Mouse (Mus musculus): ENCODE data around the gene Usp46. TPM values are rescaled to one million over a fixed set of nuclear protein-coding genes. Genes with fewer than 3 reads are reported as not detected.

Gene Usp46
- polyA plus RNA-seq, 1 experiment from 2014 or later: 29.9 TPM

GRCm38 (mm10) chr5:74017488-74017887 lies 50.7 kb downstream of the Usp46 start:
- WGBS: 65% methylated on average over 5 of the region's 5 CpGs

GRCm38 (mm10) chr5:74011629-74012028 lies 56.6 kb downstream of the Usp46 start:
- Histone ChIP-seq H3K9ac (replicated peaks) (no peak overlapping the region), H3K27me3 (replicated peaks) (no peaks in the 10 kb centered on the region), H3K27ac (replicated peaks) (no peak overlapping the region), H3K4me2 (no peak overlapping the region), H3K9me3 (replicated peaks) (no peaks in the 10 kb centered on the region), H3K4me1 (no peaks in the 10 kb centered on the region), H3K4me3 (replicated peaks) (no peak overlapping the region), H3K36me3 (peaks cover 17% of the 10 kb centered on the region)
- no peak for ATAC-seq (ENCODE audit: low FRiP score)
- 85% methylated on average over 10 of the region's 10 CpGs for WGBS

More at GRCm38 (mm10) chr5:74017488-74017887, 50.7 kb downstream of the Usp46 start:
- H3K4me2 ChIP-seq: no peak overlapping the region
- H3K4me1 ChIP-seq: no peaks in the 10 kb centered on the region
- H3K27ac ChIP-seq (replicated peaks): no peak overlapping the region
- peaks cover 17% of the 10 kb centered on the region for H3K36me3 ChIP-seq
- no peak for ATAC-seq (ENCODE audit: low FRiP score)
- H3K27me3 ChIP-seq (replicated peaks): no peaks in the 10 kb centered on the region
- no peaks in the 10 kb centered on the region for H3K9me3 ChIP-seq (replicated peaks)
- H3K4me3 ChIP-seq (replicated peaks): no peak overlapping the region
- no peak overlapping the region for H3K9ac ChIP-seq (replicated peaks)

- Histone ChIP-seq H3K27me3 (replicated peaks) (no peaks in the 10 kb centered on the region), H3K27ac (replicated peaks) (no peak overlapping the region), H3K4me1 (no peaks in the 10 kb centered on the region), H3K9ac (replicated peaks) (no peak overlapping the region), H3K36me3 (peaks cover 11% of the 10 kb centered on the region), H3K9me3 (replicated peaks) (no peaks in the 10 kb centered on the region), H3K4me2 (no peak overlapping the region), H3K4me3 (replicated peaks) (no peak overlapping the region)
- ATAC-seq (ENCODE audit: low FRiP score): no peak
- WGBS: 85% methylated on average over 3 of the region's 3 CpGs
These were observed 60.6 kb downstream of the Usp46 start for GRCm38 (mm10) chr5:74007492-74008070.

- Histone ChIP-seq H3K36me3 (peaks cover 23% of the 10 kb centered on the region), H3K9ac (replicated peaks) (no peak overlapping the region), H3K9me3 (replicated peaks) (no peaks in the 10 kb centered on the region), H3K4me2 (no peak overlapping the region), H3K4me1 (no peaks in the 10 kb centered on the region), H3K4me3 (replicated peaks) (no peak overlapping the region), H3K27me3 (replicated peaks) (no peaks in the 10 kb centered on the region), H3K27ac (replicated peaks) (no peak overlapping the region)
- WGBS: 97% methylated on average over 2 of the region's 2 CpGs
- no peak for ATAC-seq (ENCODE audit: low FRiP score)
These were observed 62.3 kb downstream of the Usp46 start for GRCm38 (mm10) chr5:74005936-74006335.

- no peak for ATAC-seq (ENCODE audit: low FRiP score)
- Histone ChIP-seq H3K27me3 (replicated peaks) (no peaks in the 10 kb centered on the region), H3K4me3 (replicated peaks) (no peak overlapping the region), H3K9ac (replicated peaks) (no peak overlapping the region), H3K9me3 (replicated peaks) (no peaks in the 10 kb centered on the region), H3K4me2 (no peak overlapping the region), H3K27ac (replicated peaks) (no peak overlapping the region), H3K4me1 (no peaks in the 10 kb centered on the region), H3K36me3 (peaks cover 33% of the 10 kb centered on the region)
- 85% methylated on average over 9 of the region's 9 CpGs for WGBS
These were observed 66.5 kb downstream of the Usp46 start for GRCm38 (mm10) chr5:74001743-74002142.

- 95% methylated on average over 5 of the region's 5 CpGs for WGBS
- Histone ChIP-seq H3K4me2 (no peak overlapping the region), H3K9me3 (replicated peaks) (no peaks in the 10 kb centered on the region), H3K9ac (replicated peaks) (no peak overlapping the region), H3K36me3 (peaks cover 28% of the 10 kb centered on the region), H3K4me1 (no peaks in the 10 kb centered on the region), H3K27ac (replicated peaks) (no peak overlapping the region), H3K27me3 (replicated peaks) (no peaks in the 10 kb centered on the region), H3K4me3 (replicated peaks) (no peak overlapping the region)
- ATAC-seq (ENCODE audit: low FRiP score): no peak
These were observed 69.3 kb downstream of the Usp46 start for GRCm38 (mm10) chr5:73998966-73999365.

- peaks cover 10% of the 10 kb centered on the region; the same call in 1 of the 2 replicates for H3K36me3 ChIP-seq
- H3K4me1 ChIP-seq: no peaks in the 10 kb centered on the region
- no peak for ATAC-seq (ENCODE audit: low FRiP score)
- no peak overlapping the region for H3K4me2 ChIP-seq
- H3K9me3 ChIP-seq (replicated peaks): no peaks in the 10 kb centered on the region
- no peak overlapping the region for H3K9ac ChIP-seq (replicated peaks)
- no peak overlapping the region for H3K27ac ChIP-seq (replicated peaks)
- H3K27me3 ChIP-seq (replicated peaks): no peaks in the 10 kb centered on the region
- H3K4me3 ChIP-seq (replicated peaks): no peak overlapping the region
These were observed 73.4 kb downstream of the Usp46 start for GRCm38 (mm10) chr5:73994850-73995249.

GRCm38 (mm10) chr5:73993538-73993937 lies 74.7 kb downstream of the Usp46 start:
- no peak overlapping the region for H3K27ac ChIP-seq (replicated peaks)
- no peaks in the 10 kb centered on the region for H3K4me1 ChIP-seq
- 0 out of 2 replicates have a peak, but pooled peaks cover 10% of the 10 kb centered on the region for H3K36me3 ChIP-seq
- H3K4me2 ChIP-seq: no peak overlapping the region
- H3K4me3 ChIP-seq (replicated peaks): no peak overlapping the region
- no peaks in the 10 kb centered on the region for H3K9me3 ChIP-seq (replicated peaks)
- ATAC-seq (ENCODE audit: low FRiP score): no peak
- no peak overlapping the region for H3K9ac ChIP-seq (replicated peaks)
- 83% methylated on average over 4 of the region's 4 CpGs for WGBS
- H3K27me3 ChIP-seq (replicated peaks): no peaks in the 10 kb centered on the region

GRCm38 (mm10) chr5:73992321-73992720 lies 75.9 kb downstream of the Usp46 start:
- no peak overlapping the region for H3K27ac ChIP-seq (replicated peaks)
- H3K9ac ChIP-seq (replicated peaks): no peak overlapping the region
- 0 out of 2 replicates have a peak, but pooled peaks cover 3% of the 10 kb centered on the region for H3K36me3 ChIP-seq
- no peak for ATAC-seq (ENCODE audit: low FRiP score)
- H3K4me2 ChIP-seq: no peak overlapping the region
- 94% methylated on average over 13 of the region's 13 CpGs for WGBS
- H3K4me1 ChIP-seq: no peaks in the 10 kb centered on the region
- no peak overlapping the region for H3K4me3 ChIP-seq (replicated peaks)
- H3K9me3 ChIP-seq (replicated peaks): no peaks in the 10 kb centered on the region
- no peaks in the 10 kb centered on the region for H3K27me3 ChIP-seq (replicated peaks)

GRCm38 (mm10) chr5:73989532-73989931 lies 78.7 kb downstream of the Usp46 start:
- Histone ChIP-seq H3K27me3 (replicated peaks) (no peaks in the 10 kb centered on the region), H3K9ac (replicated peaks) (no peak overlapping the region), H3K4me3 (replicated peaks) (no peak overlapping the region), H3K9me3 (replicated peaks) (no peaks in the 10 kb centered on the region), H3K4me2 (no peak overlapping the region), H3K27ac (replicated peaks) (no peak overlapping the region), H3K36me3 (no peaks in the 10 kb centered on the region), H3K4me1 (no peaks in the 10 kb centered on the region)
- ATAC-seq (ENCODE audit: low FRiP score): no peak
- 97% methylated on average over 3 of the region's 3 CpGs for WGBS

GRCm38 (mm10) chr5:73987777-73988560 lies 80.3 kb downstream of the Usp46 start:
- no peak overlapping the region for H3K4me2 ChIP-seq
- no peaks in the 10 kb centered on the region for H3K4me1 ChIP-seq
- ATAC-seq (ENCODE audit: low FRiP score): no peak
- H3K9me3 ChIP-seq (replicated peaks): no peaks in the 10 kb centered on the region
- H3K9ac ChIP-seq (replicated peaks): no peak overlapping the region
- no peak overlapping the region for H3K4me3 ChIP-seq (replicated peaks)
- H3K27me3 ChIP-seq (replicated peaks): no peaks in the 10 kb centered on the region
- no peak overlapping the region for H3K27ac ChIP-seq (replicated peaks)
- H3K36me3 ChIP-seq: no peaks in the 10 kb centered on the region
- WGBS: 84% methylated on average over 13 of the region's 13 CpGs

GRCm38 (mm10) chr5:73977426-73977825 lies 90.8 kb downstream of the Usp46 start:
- Histone ChIP-seq H3K27ac (replicated peaks) (no peak overlapping the region), H3K9ac (replicated peaks) (no peak overlapping the region), H3K9me3 (replicated peaks) (no peaks in the 10 kb centered on the region), H3K4me2 (no peak overlapping the region), H3K4me1 (no peaks in the 10 kb centered on the region), H3K27me3 (replicated peaks) (no peaks in the 10 kb centered on the region), H3K4me3 (replicated peaks) (no peak overlapping the region), H3K36me3 (no peaks in the 10 kb centered on the region)
- no peak for ATAC-seq (ENCODE audit: low FRiP score)
- WGBS: 65% methylated on average over 11 of the region's 11 CpGs

Data from neural tube, embryonic 15.5 days (tissue).